Mouse (Mus musculus): ENCODE results near the gene Wdr17.

Gene Wdr17

DNA sequence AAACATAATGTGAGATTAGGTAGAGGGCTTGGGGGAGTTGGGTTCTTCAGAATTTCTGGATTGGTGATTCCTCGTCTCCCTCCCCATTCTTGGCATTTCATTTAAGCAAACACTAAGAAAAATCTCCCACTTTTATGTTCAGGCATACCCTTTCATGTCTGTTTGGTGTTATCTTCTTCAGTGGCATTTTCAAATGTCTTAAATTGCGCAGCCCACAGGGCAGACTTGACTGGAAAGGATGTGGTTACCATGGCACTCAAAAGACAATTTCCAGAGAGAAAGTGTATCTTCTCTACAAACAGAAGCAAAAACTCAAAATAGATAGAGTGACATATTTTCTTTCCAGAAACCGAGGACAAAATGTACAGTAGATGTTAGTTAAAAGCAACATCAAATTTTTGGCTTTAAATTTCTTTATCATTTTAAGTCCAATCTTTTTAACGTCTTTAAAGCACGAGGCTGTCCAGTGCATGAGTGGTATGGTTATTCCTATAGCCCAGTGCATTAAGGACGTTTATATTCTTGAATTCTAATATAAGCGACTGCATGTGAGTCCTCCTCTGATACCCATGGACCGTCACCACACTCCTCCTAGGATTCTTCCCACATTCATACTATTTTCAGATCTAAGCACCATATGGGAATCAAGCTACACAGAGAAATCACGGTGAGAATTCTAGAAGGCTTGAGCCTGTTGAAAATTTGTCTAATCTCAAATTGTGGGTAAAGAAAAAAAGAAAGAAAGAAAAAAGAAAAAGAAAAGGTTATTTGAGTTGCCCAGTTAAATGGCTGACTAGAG is at the start of gene Wdr17:
TSS of gene Wdr17 (minus strand) at position 198 of the 799 bp plus-strand sequence.
- DNase-seq: no peak

DNA sequence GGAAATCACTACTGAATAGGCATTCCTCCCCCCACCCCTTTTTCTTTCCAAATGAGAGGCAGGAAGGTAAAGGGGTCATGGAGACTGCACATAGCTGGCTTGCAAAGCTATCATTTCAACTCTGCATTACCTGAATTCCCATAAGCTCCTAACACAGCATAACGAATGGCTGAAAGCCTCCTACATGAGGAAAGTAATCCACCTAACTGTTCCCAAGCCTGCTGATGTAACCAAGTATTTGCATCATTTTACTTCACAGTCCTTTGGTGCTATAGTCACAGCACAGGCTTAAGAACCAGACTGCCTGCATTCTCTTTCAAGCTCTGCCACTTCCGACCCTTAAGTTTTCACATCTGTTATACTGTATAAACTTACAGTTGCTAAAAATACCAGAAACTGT is 45.3 kb upstream of the Wdr17 start:
- DNase-seq: no peak

- DNase-seq: no peak
These were observed 38.0 kb upstream of the Wdr17 start for GRCm38 (mm10) chr8:54924936-54925335.

- DNase-seq: no peak
These were observed 35.3 kb upstream of the Wdr17 start for GRCm38 (mm10) chr8:54922160-54922855.

GRCm38 (mm10) chr8:54917710-54918109 is 30.7 kb upstream of the Wdr17 start:
- DNase-seq: no peak

GRCm38 (mm10) chr8:54912891-54913290 is 25.9 kb upstream of the Wdr17 start:
- DNase-seq: no peak

DNA sequence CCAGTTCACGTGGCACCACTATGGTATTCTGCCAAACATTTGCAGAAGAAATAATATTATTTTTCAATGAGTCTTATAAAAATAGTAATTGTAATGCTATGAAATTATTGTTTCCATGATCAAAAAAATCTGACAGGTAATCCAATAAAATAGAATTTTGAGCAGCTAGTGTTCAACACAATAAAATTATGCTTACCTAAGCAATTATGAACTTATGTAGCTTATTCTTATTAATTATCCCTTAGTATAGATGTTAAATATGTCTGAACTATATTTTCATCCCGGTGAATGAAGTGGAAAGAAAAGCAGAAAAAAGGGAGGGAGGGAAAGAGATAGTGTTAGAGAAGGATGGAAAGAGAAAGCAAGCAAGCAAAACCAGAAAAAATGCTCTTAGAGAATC is 12.5 kb upstream of the Wdr17 start:
- no peak for DNase-seq

GRCm38 (mm10) chr8:54894637-54895322 is 7.8 kb upstream of the Wdr17 start:
- DNase-seq: no peak

GRCm38 (mm10) chr8:54894180-54894579 is 7.2 kb upstream of the Wdr17 start:
- DNase-seq: no peak

- DNase-seq: peak in 1 of 2 experiments; percentile 6
These were observed 424 bp downstream of the Wdr17 start for GRCm38 (mm10) chr8:54886560-54886959.

DNA sequence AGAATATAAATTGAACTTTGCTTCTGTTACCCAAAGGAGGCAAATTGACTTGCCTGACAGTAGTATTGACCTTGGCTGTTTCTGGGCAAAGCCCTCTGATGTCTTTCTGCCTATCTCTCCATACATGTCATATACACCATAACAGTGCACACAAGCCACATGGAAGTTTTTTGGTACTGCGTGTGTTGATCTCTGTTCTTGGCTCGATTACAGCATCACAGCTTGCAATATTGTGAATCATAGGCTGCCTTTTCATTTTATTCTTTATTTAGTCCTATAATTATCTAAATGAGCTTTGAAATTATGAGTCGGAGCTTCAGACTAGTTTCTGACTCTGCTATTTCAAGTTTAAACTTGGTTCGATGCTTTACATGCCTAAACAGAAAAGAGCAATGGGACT is 10.5 kb downstream of the Wdr17 start:
- no peak for DNase-seq

- no peak for DNase-seq
These were observed 22.3 kb downstream of the Wdr17 start for GRCm38 (mm10) chr8:54864761-54865064.

DNA sequence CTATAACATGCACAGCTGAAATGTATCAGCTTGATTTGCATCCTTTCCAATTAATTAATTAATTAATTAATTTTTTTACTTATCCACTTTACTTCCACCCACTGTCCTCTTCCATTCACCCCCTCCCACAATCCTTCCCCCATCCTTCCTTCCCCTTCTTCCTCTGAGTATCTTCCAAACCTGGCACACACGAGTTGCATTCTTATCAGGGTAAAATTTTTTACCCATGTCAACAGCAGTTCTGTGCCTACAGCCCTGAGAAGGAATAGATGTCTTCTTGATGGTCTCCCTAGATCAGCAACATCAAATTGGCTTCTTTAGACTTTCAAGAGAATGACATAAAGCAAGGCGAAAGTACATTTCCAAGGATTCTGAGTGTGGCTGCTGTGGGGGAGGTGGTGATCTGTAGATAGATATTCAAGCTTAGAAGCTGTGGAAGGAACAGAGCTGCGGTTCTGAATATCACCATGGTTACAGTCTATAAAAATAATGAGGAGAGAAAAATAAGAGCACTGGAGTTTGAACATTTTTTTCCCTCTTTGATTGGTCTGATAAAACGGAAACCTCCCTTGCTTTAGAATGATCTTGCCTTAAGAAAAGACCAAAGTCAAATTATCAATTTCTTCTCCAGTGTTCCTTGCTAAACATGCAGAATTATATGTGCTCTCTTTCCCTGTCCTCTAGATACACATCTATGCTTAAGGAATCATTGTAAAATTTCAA is 22.8 kb downstream of the Wdr17 start:
- DNase-seq: no peak

DNA sequence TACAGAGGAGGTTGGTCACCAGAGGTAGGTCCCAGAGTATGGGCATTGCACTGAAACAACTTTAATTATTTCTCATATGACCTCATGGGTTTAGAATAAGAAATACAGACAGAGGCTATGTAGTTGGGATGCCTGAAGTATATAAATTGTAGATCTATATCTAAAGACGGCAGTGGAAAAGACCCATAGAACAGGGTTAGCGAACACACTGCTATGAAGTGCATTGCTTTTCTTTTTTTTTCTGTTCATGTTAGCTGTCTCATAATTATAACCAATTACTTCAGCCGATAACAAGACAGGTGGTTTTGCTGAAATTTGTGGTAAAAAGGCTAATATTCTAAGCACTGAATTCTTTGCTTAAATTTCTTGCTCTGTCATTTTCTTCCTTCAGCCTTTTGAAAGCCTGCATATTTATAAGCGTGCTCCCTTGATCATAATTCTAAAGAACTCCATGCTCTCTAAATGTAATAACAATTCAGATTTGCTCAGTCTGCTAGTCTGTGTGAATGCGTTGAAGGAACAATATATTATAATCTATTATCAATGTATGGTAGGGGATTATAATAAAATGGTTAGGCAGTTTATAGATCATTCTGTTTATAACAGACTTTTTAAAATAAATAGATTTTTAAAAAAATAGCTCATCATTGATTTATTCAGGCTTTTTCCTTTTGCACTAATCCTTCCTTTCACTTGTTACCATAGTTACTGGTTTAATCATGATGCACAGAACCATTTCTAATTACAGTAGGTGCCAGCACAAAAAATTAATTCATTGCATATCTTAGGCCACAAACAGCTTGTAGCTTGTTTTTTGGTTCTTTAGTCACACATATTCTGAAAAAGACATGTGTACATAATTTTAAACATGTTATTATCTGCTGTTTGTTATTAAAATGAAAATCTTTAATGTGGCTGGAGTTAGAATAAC is 50.7 kb downstream of the Wdr17 start:
- DNase-seq: no peak

- no peak for DNase-seq
These were observed 57.1 kb downstream of the Wdr17 start for GRCm38 (mm10) chr8:54829794-54830426.

GRCm38 (mm10) chr8:54827974-54828373 is 59.0 kb downstream of the Wdr17 start:
- DNase-seq: no peak

- no peak for DNase-seq
These were observed 64.0 kb downstream of the Wdr17 start for GRCm38 (mm10) chr8:54822956-54823355.

- DNase-seq: no peak
These were observed 68.3 kb downstream of the Wdr17 start for GRCm38 (mm10) chr8:54818651-54819050.

DNA sequence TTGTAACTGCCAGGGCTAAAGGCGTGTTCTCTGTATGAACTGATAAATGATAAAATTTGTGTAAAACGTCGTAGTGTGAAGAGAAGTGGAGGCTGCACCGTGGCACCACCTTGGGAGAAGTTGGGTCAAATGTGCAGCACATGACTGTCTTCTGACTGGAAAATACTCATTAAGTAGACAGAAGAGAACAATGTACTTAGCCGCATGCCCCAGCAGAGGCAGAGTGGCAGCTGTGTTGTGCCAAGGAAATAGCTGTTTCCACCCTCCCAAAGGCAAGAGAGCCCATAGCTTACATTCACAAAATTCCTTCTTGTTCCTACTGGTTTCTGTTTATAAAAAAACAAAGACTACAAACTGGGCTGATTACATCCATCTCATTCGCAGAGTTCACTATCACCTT is 78.8 kb downstream of the Wdr17 start:
- peak; percentile 6 to 41 for DNase-seq

DNA sequence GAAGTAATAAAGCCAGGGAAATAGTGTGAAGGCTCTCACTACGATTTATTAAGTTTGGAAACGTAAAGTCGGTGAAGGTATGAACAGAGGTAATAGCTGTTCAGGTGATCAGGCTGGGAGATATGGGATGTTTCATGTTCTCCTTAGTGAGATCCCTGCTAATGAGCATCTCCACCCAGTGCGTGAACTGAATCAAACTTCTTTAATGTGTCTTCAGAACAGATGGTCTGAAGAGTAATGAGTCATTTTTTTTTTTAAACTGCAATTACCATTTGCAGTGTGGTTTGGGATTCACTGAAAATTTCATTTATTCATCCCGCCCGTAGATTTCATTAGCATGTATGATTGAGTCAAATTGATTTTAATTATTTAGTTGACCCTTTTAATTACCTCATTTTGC is 80.8 kb downstream of the Wdr17 start:
- DNase-seq: no peak

GRCm38 (mm10) chr8:54792699-54793061 is 94.3 kb downstream of the Wdr17 start:
- no peak for DNase-seq

All from kidney, postnatal 25 days (tissue).